Mouse (Mus musculus) heart, embryonic 12.5 days (tissue): ENCODE measurements around the gene Cldn34c2. TPM values are rescaled to one million over a fixed set of nuclear protein-coding genes. Genes with fewer than 3 reads are reported as not detected.
"Not testable (repeated sequence)": the region's sequence is repeated elsewhere in the genome, so short reads cannot be mapped to it uniquely, and the experiment has no call there.

Source experiments
- ATAC-seq: fragments of 200-750 bp; cut with Nextera tagmentation; 2 replicates; pipeline ENCODE4 v1.8.0; 2017; ENCODE audit warnings: moderate TSS enrichment, moderate library complexity; ENCODE audit not compliant: insufficient number of reproducible peaks, low FRiP score
- H3K27ac ChIP-seq: fragments of 300-500 bp; sonication (generic); 2 replicates; pipeline ENCODE4 v1.5.1; 2016; ENCODE audit warnings: mild to moderate bottlenecking, moderate library complexity; ENCODE audit not compliant: poor library complexity, severe bottlenecking
- H3K27me3 ChIP-seq: fragments of 300-500 bp; sonication (generic); replicated peaks from 2 replicates; pipeline ENCODE4 v1.6.1; 2016; ENCODE audit warnings: mild to moderate bottlenecking, moderate library complexity
- H3K36me3 ChIP-seq: fragments of 300-500 bp; sonication (generic); 2 replicates; pipeline ENCODE4 v1.6.1; 2016; ENCODE audit warnings: mild to moderate bottlenecking, moderate library complexity
- H3K4me1 ChIP-seq: fragments of 300-500 bp; sonication (generic); replicated peaks from 2 replicates; pipeline ENCODE4 v1.6.1; 2016; ENCODE audit warnings: mild to moderate bottlenecking
- H3K4me2 ChIP-seq: fragments of 300-500 bp; sonication (generic); 2 replicates; pipeline ENCODE4 v1.6.1; 2016; ENCODE audit warnings: mild to moderate bottlenecking, moderate library complexity
- H3K4me3 ChIP-seq: fragments of 300-500 bp; sonication (generic); 2 replicates; pipeline ENCODE4 v1.5.1; 2016; ENCODE audit warnings: mild to moderate bottlenecking
- H3K9ac ChIP-seq: fragments of 300-500 bp; sonication (generic); 2 replicates; pipeline ENCODE4 v1.6.1; 2016; ENCODE audit warnings: mild to moderate bottlenecking, moderate library complexity
- H3K9me3 ChIP-seq: fragments of 300-500 bp; sonication (generic); replicated peaks from 2 replicates; pipeline ENCODE4 v1.6.1; 2016; ENCODE audit warnings: mild to moderate bottlenecking, moderate library complexity
- WGBS: fragments of 180-500 bp; shearing (Covaris S2); methylation state at CpG from one replicate; pipeline ENCODE4 v1.1.7; 2016; 5-methylcytosine and 5-hydroxymethylcytosine counted together
- polyA plus RNA-seq: library from polyadenylated mRNA; unstranded; fragments of >200 nt; fragmentation: Nextera tagmentation; extraction: Ambion mirVana; gene quantifications from 2 replicates; pipeline ENCODE4 v1.2.1, GENCODE M21; 2016

Cldn34c2 gene
- polyA plus RNA-seq: not detected in 2 replicates

GRCm38 (mm10) chrX:123581400-123581799, at the start of gene Cldn34c2:
Gene Cldn34c2 (plus strand): TSS chrX:123581700.
- not testable (repeated sequence) for H3K27me3 ChIP-seq, H3K4me3 ChIP-seq, H3K36me3 ChIP-seq, H3K4me1 ChIP-seq, H3K9me3 ChIP-seq, ATAC-seq, H3K4me2 ChIP-seq, H3K9ac ChIP-seq, H3K27ac ChIP-seq

GRCm38 (mm10) chrX:123551378-123551777, 30.1 kb upstream of the Cldn34c2 start:
- not testable (repeated sequence) for H3K4me2 ChIP-seq, H3K27ac ChIP-seq, ATAC-seq, H3K4me1 ChIP-seq, H3K9ac ChIP-seq, H3K27me3 ChIP-seq, H3K9me3 ChIP-seq, H3K36me3 ChIP-seq, H3K4me3 ChIP-seq
- 83% methylated on average over 13 of the region's 13 CpGs for WGBS

DNA sequence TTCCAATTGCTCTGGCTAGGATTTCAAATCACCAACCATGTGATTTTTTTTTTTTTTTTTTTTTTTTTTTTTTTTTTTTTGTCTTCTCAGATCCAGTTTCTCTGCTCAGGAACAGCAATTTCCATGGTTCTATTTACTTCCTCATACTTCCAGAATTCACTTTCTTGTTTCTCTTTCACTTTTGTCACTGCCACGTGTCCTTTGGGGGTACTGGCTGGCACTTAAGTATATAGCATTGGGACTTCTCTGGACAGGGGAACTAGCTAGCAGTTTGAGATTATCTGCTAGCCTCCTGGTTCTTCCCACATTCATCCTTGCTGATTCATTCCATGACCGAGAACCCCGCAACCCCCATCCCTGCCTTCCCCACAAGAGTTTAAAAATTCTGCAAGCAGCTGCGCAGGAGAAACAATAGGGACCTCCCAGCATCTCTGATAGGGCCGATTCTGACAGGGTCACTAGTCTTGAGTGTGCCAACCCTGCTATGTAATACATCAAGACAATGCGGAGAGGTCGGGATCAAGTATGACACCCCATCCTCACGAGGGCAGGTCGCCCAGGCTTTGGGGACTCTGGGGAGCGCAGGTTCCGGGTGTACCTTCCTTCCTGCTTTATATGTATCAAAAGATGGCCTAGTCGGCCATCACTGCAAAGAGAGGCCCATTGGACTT, 30.8 kb downstream of the Cldn34c2 start:
- H3K9ac ChIP-seq, H3K27ac ChIP-seq, H3K36me3 ChIP-seq, ATAC-seq, H3K4me2 ChIP-seq, H3K4me3 ChIP-seq, H3K9me3 ChIP-seq, H3K4me1 ChIP-seq, H3K27me3 ChIP-seq: not testable (repeated sequence)
- 82% methylated on average over 9 of the region's 12 CpGs for WGBS

Other genes starting within 250 kb of the Cldn34c2 start
- gene Gm17467, start 123.1 kb downstream of the Cldn34c2 start, polyA plus RNA-seq: not detected in 2 replicates
- not detected in 2 replicates for gene Cldn34c3, start 212.0 kb downstream of the Cldn34c2 start, polyA plus RNA-seq